Mouse (Mus musculus): ENCODE results near the gene Gde1. TPM values are rescaled to one million over a fixed set of nuclear protein-coding genes. Genes with fewer than 3 reads are reported as not detected.

Gde1 gene
- polyA plus RNA-seq, 1 experiment from 2014 or later = 136 TPM

- WGBS = 71% methylated on average over 4 of the region's 4 CpGs
- ATAC-seq = no peak
- H3K4me1 ChIP-seq (replicated peaks; ENCODE audit: control insufficient read depth, insufficient read depth, low read length) = no peaks in the 10 kb centered on the region
- no peak overlapping the region for H3K4me2 ChIP-seq (replicated peaks; ENCODE audit: low read depth)
- H3K27me3 ChIP-seq (replicated peaks; ENCODE audit: control insufficient read depth, insufficient read depth, low read length) = no peaks in the 10 kb centered on the region
- H3K36me3 ChIP-seq (ENCODE audit: control insufficient read depth, insufficient read depth) = peaks cover 47% of the 10 kb centered on the region; the same call in 1 of the 2 replicates
- H3K27ac ChIP-seq (ENCODE audit: low read depth, low read length) = no peak overlapping the region
- TF ChIP-seq CTCF (IDR thresholded peaks at IDR 0.05; ENCODE audit: low read depth) = no peak
- H3K9ac ChIP-seq (ENCODE audit: low read depth, low read length) = no peak overlapping the region
- no peak overlapping the region for H3K4me3 ChIP-seq (ENCODE audit: low read depth, low read length)
- H3K9me3 ChIP-seq (ENCODE audit: control insufficient read depth) = no peaks in the 10 kb centered on the region
Observed at GRCm38 (mm10) chr7:118670142-118670541, 35.4 kb downstream of the Gde1 start.

DNA sequence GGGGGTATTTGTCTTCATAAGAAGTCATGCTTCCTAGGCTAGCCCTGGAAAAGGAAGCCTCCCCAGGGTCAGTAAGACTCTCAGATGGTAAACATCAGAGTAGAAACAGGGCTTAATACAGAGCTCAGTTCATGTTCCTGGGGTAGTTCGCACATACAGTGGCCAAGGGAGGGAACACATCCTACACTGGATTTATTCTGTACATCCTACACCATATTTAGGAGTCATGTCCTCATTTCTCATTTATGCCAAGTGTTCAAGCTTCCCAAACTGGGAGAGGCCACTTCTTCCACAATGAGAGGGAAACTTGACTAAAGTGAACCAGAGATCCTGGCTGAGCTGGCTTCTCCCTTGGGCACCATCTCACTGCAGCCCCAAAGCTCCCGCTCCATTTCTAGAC is 37.8 kb downstream of the Gde1 start:
- 94% methylated on average over 2 of the region's 2 CpGs for WGBS
- Histone ChIP-seq H3K9me3 (ENCODE audit: control insufficient read depth) (no peaks in the 10 kb centered on the region), H3K27me3 (replicated peaks; ENCODE audit: control insufficient read depth, insufficient read depth, low read length) (no peaks in the 10 kb centered on the region), H3K4me1 (replicated peaks; ENCODE audit: control insufficient read depth, insufficient read depth, low read length) (no peaks in the 10 kb centered on the region), H3K4me3 (ENCODE audit: low read depth, low read length) (no peak overlapping the region), H3K4me2 (replicated peaks; ENCODE audit: low read depth) (no peak overlapping the region), H3K9ac (ENCODE audit: low read depth, low read length) (no peak overlapping the region), H3K36me3 (ENCODE audit: control insufficient read depth, insufficient read depth) (peaks cover 44% of the 10 kb centered on the region; the same call in 1 of the 2 replicates), H3K27ac (ENCODE audit: low read depth, low read length) (no peak overlapping the region)
- no peak for TF ChIP-seq CTCF (IDR thresholded peaks at IDR 0.05; ENCODE audit: low read depth)
- no peak for ATAC-seq

DNA sequence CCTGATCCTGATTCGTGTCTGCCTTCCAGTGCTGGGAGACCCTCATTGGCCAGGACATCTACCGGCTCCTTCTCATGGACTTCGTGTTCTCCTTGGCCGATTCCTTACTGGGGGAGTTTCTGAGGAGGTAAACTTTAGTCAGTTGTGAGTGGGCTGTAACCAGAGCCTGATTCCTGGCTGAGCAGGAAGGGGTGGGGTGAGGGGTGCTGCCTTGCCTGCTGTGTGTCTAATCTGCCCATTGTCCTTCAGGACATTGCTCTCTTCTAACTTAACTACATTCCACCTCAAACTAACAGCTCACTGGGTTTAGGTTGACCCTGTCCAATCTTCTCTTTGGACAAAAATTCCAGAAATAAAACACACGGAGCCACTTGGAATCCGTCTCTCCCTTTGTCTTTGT is 48.8 kb downstream of the Gde1 start:
- peaks cover 8% of the 10 kb centered on the region for H3K36me3 ChIP-seq (ENCODE audit: control insufficient read depth, insufficient read depth)
- no peak overlapping the region for H3K27ac ChIP-seq (ENCODE audit: low read depth, low read length)
- no peaks in the 10 kb centered on the region for H3K9me3 ChIP-seq (ENCODE audit: control insufficient read depth)
- H3K27me3 ChIP-seq (replicated peaks; ENCODE audit: control insufficient read depth, insufficient read depth, low read length) = no peaks in the 10 kb centered on the region
- H3K4me2 ChIP-seq (replicated peaks; ENCODE audit: low read depth) = no peak overlapping the region
- no peak for TF ChIP-seq CTCF (IDR thresholded peaks at IDR 0.05; ENCODE audit: low read depth)
- ATAC-seq = no peak
- no peak overlapping the region for H3K4me3 ChIP-seq (ENCODE audit: low read depth, low read length)
- H3K9ac ChIP-seq (ENCODE audit: low read depth, low read length) = no peak overlapping the region
- 47% methylated on average over 6 of the region's 6 CpGs for WGBS
- no peaks in the 10 kb centered on the region for H3K4me1 ChIP-seq (replicated peaks; ENCODE audit: control insufficient read depth, insufficient read depth, low read length)

GRCm38 (mm10) chr7:118652572-118653295 is 52.8 kb downstream of the Gde1 start:
- Histone ChIP-seq H3K27ac (ENCODE audit: low read depth, low read length) (no peak overlapping the region), H3K4me1 (replicated peaks; ENCODE audit: control insufficient read depth, insufficient read depth, low read length) (no peaks in the 10 kb centered on the region), H3K9me3 (ENCODE audit: control insufficient read depth) (no peaks in the 10 kb centered on the region), H3K4me2 (replicated peaks; ENCODE audit: low read depth) (no peak overlapping the region), H3K36me3 (ENCODE audit: control insufficient read depth, insufficient read depth) (peaks cover 33% of the 10 kb centered on the region), H3K4me3 (ENCODE audit: low read depth, low read length) (no peak overlapping the region), H3K27me3 (replicated peaks; ENCODE audit: control insufficient read depth, insufficient read depth, low read length) (no peaks in the 10 kb centered on the region), H3K9ac (ENCODE audit: low read depth, low read length) (no peak overlapping the region)
- TF ChIP-seq CTCF (IDR thresholded peaks at IDR 0.05; ENCODE audit: low read depth) = 0 out of 2 replicates have a peak, but pooled peaks have one; percentile 9
- no peak for ATAC-seq
- WGBS = 84% methylated on average over 6 of the region's 6 CpGs

- Histone ChIP-seq H3K9me3 (ENCODE audit: control insufficient read depth) (no peaks in the 10 kb centered on the region), H3K9ac (ENCODE audit: low read depth, low read length) (no peak overlapping the region), H3K27ac (ENCODE audit: low read depth, low read length) (no peak overlapping the region), H3K27me3 (replicated peaks; ENCODE audit: control insufficient read depth, insufficient read depth, low read length) (no peaks in the 10 kb centered on the region), H3K36me3 (ENCODE audit: control insufficient read depth, insufficient read depth) (peaks cover 41% of the 10 kb centered on the region), H3K4me2 (replicated peaks; ENCODE audit: low read depth) (no peak overlapping the region), H3K4me1 (replicated peaks; ENCODE audit: control insufficient read depth, insufficient read depth, low read length) (no peaks in the 10 kb centered on the region), H3K4me3 (ENCODE audit: low read depth, low read length) (no peak overlapping the region)
- WGBS = 85% methylated on average over 1 of the region's 1 CpGs
- ATAC-seq = no peak
- TF ChIP-seq CTCF (IDR thresholded peaks at IDR 0.05; ENCODE audit: low read depth) = no peak
Observed at GRCm38 (mm10) chr7:118650891-118651290, 54.7 kb downstream of the Gde1 start.

DNA sequence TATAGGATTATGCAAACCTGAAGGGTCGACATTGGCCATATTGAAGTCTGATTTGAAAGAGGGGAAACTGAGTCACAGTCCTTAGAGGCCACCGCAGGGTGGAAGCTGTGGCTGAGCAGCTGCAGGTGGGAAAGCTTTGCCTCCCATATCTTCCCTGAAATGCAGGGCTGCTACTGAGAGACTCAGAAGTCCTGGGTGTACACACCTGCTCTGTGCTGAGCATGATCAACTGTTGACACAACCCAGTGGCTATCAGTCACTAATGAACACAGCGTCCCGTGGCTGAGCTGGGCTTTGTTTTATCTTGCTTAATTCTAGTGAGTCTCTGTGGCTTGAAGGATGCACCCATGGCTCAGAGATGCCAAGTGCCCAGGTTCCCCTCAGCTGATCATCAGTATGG is 55.5 kb downstream of the Gde1 start:
- Histone ChIP-seq H3K27ac (ENCODE audit: low read depth, low read length) (no peak overlapping the region), H3K9me3 (ENCODE audit: control insufficient read depth) (no peaks in the 10 kb centered on the region), H3K4me3 (ENCODE audit: low read depth, low read length) (no peak overlapping the region), H3K4me2 (replicated peaks; ENCODE audit: low read depth) (no peak overlapping the region), H3K36me3 (ENCODE audit: control insufficient read depth, insufficient read depth) (peaks cover 41% of the 10 kb centered on the region), H3K27me3 (replicated peaks; ENCODE audit: control insufficient read depth, insufficient read depth, low read length) (no peaks in the 10 kb centered on the region), H3K9ac (ENCODE audit: low read depth, low read length) (no peak overlapping the region), H3K4me1 (replicated peaks; ENCODE audit: control insufficient read depth, insufficient read depth, low read length) (no peaks in the 10 kb centered on the region)
- TF ChIP-seq CTCF (IDR thresholded peaks at IDR 0.05; ENCODE audit: low read depth) = no peak
- ATAC-seq = no peak
- WGBS = 52% methylated on average over 4 of the region's 4 CpGs

Measured in intestine, postnatal 0 days (tissue).